Mouse (Mus musculus): ENCODE data around the gene Slc35f1. TPM values are rescaled to one million over a fixed set of nuclear protein-coding genes. Genes with fewer than 3 reads are reported as not detected.
A peak's percentile ranks its signal among the peaks of the same experiment; 100 is the strongest.

Slc35f1 gene
- total and polyA plus RNA-seq, 3 experiments: 0.57 to 0.80 (median 0.73) TPM

DNA sequence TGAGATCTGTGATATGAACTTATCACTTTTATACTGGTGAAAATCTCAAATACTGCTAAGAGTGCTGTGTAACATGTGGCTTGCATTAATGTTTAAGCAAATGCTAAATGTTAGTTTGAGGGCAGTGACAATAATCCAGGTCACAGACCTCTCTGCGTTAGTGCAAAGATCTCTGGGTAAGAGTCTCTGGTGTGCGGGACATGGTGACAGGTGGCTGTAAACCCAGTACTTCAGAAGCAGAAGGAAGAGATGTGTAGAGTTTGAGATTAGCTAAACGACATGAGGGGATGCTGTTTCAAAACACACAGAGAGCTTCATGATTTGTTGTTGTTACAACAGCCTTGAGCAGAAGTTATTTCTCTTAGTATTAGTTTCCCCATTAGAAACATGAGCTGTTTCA, 406.1 kb downstream of the Slc35f1 start:
- Histone ChIP-seq H3K36me3 (ENCODE audit: control insufficient read depth, insufficient read depth, low read length) (no peaks in the 10 kb centered on the region), H3K27me3 (ENCODE audit: control insufficient read depth, insufficient read depth, low read length) (no peaks in the 10 kb centered on the region), H3K4me3 (no peak overlapping the region), H3K4me1 (ENCODE audit: control insufficient read depth, insufficient read depth, low read length) (peaks cover 2% of the 10 kb centered on the region), H3K27ac (no peak overlapping the region), H3K9ac (ENCODE audit: low read depth, low read length) (no peak overlapping the region), H3K79me2 (replicated peaks; ENCODE audit: control insufficient read depth, insufficient read depth, low read length) (no peaks in the 10 kb centered on the region)
- intact Hi-C loops (cut with DNase I): no loop called here
- DNase-seq: no peak
- TF ChIP-seq POLR2A (IDR thresholded peaks at IDR 0.05; ENCODE audit: insufficient read depth, low read depth, low read length): no peak
- no peak for TF ChIP-seq EP300 (IDR thresholded peaks at IDR 0.05; ENCODE audit: insufficient read depth, low read depth, low read length)
- no peak for TF ChIP-seq CTCF (IDR thresholded peaks at IDR 0.05)
- 68% methylated on average over 3 of the region's 3 CpGs for WGBS

DNA sequence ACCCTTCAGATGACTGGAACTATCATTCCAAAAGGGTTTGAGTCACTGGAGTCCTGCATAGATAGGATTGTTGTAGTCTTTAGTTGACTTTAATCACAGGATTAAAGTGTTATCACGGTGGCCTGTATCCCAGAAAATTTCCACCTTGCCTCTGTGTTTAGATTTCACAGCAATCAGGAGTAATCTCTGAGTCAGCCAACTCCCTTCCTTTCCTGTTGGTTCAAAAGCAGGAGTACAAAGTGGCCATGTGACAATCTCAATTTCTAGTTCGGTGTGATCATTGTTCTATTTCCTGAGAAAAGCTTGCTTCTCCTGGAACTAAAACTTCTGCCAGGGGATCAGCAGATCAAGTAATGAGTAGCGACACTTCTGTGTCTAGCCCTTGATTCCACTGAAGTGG, 410.5 kb downstream of the Slc35f1 start:
- H3K9ac ChIP-seq (ENCODE audit: low read depth, low read length): no peak overlapping the region
- H3K79me2 ChIP-seq (replicated peaks; ENCODE audit: control insufficient read depth, insufficient read depth, low read length): no peaks in the 10 kb centered on the region
- H3K27ac ChIP-seq: peak overlapping the region; percentile 21; the same call in 1 of the 2 replicates
- no peak for TF ChIP-seq EP300 (IDR thresholded peaks at IDR 0.05; ENCODE audit: insufficient read depth, low read depth, low read length)
- TF ChIP-seq POLR2A (IDR thresholded peaks at IDR 0.05; ENCODE audit: insufficient read depth, low read depth, low read length): no peak
- no peak for TF ChIP-seq CTCF (IDR thresholded peaks at IDR 0.05)
- peaks cover 3% of the 10 kb centered on the region for H3K4me1 ChIP-seq (ENCODE audit: control insufficient read depth, insufficient read depth, low read length)
- DNase-seq: no peak
- H3K36me3 ChIP-seq (ENCODE audit: control insufficient read depth, insufficient read depth, low read length): no peaks in the 10 kb centered on the region
- 30% methylated on average over 3 of the region's 3 CpGs for WGBS
- H3K27me3 ChIP-seq (ENCODE audit: control insufficient read depth, insufficient read depth, low read length): no peaks in the 10 kb centered on the region
- intact Hi-C loops (cut with DNase I): no loop called here
- no peak overlapping the region for H3K4me3 ChIP-seq

DNA sequence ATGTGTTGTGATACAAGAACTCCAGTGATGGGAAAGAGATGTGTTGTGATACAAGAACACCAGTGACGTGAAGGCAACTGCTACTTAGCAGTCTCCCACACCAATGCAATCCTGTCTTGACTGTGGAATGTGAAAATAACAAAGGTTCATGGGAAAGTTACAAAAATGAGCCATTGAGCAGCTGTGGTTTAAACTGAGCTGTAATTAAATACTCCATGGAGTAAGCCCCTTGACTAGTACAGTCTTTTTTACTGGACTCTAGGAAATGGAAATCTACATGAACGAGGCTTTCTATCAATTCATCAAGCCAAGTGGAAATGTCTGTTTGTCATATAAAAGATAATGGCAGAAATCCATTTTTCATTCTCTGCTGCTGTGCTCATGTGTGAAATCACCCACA, 411.1 kb downstream of the Slc35f1 start:
- H3K27ac ChIP-seq: peak overlapping the region; percentile 10; the same call in 1 of the 2 replicates

DNA sequence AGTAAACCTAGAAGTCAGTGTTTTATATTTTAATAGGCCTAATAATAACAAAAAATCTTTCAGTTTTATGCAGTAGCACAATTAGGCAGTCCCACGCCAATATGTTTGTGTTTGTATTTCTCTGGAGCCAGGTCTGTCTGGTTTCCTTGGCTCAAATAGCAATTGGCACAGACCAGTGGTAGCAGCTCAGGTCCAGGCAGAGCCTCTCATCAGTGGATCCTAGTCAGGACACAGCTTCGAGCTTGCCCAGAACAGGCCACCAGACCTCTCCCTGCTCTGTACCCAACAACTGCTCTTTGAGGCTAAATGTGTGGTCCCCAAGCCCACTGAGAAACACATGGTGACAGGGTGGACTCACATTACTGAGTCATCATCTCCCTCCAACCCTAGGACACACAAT, 412.1 kb downstream of the Slc35f1 start:
- intact Hi-C loops (cut with DNase I): no loop called here
- no peaks in the 10 kb centered on the region for H3K79me2 ChIP-seq (replicated peaks; ENCODE audit: control insufficient read depth, insufficient read depth, low read length)
- no peak overlapping the region for H3K4me3 ChIP-seq
- H3K36me3 ChIP-seq (ENCODE audit: control insufficient read depth, insufficient read depth, low read length): no peaks in the 10 kb centered on the region
- peaks cover 3% of the 10 kb centered on the region for H3K4me1 ChIP-seq (ENCODE audit: control insufficient read depth, insufficient read depth, low read length)
- DNase-seq: peak in 1 of 2 experiments; percentile 7
- no peaks in the 10 kb centered on the region for H3K27me3 ChIP-seq (ENCODE audit: control insufficient read depth, insufficient read depth, low read length)
- H3K27ac ChIP-seq: no peak overlapping the region
- H3K9ac ChIP-seq (ENCODE audit: low read depth, low read length): no peak overlapping the region
- TF ChIP-seq CTCF (IDR thresholded peaks at IDR 0.05) (no peak), POLR2A (IDR thresholded peaks at IDR 0.05; ENCODE audit: insufficient read depth, low read depth, low read length) (no peak), EP300 (IDR thresholded peaks at IDR 0.05; ENCODE audit: insufficient read depth, low read depth, low read length) (no peak)
- 44% methylated on average over 2 of the region's 2 CpGs for WGBS

More for the DNA sequence above, 411.1 kb downstream of the Slc35f1 start:
- no peaks in the 10 kb centered on the region for H3K79me2 ChIP-seq (replicated peaks; ENCODE audit: control insufficient read depth, insufficient read depth, low read length)
- no peak overlapping the region for H3K4me3 ChIP-seq
- 54% methylated on average over 2 of the region's 2 CpGs for WGBS
- H3K36me3 ChIP-seq (ENCODE audit: control insufficient read depth, insufficient read depth, low read length): no peaks in the 10 kb centered on the region
- no peaks in the 10 kb centered on the region for H3K27me3 ChIP-seq (ENCODE audit: control insufficient read depth, insufficient read depth, low read length)
- H3K4me1 ChIP-seq (ENCODE audit: control insufficient read depth, insufficient read depth, low read length): peaks cover 3% of the 10 kb centered on the region
- no peak overlapping the region for H3K9ac ChIP-seq (ENCODE audit: low read depth, low read length)
- DNase-seq: no peak
- intact Hi-C loops (cut with DNase I): no loop called here
- no peak for TF ChIP-seq POLR2A (IDR thresholded peaks at IDR 0.05; ENCODE audit: insufficient read depth, low read depth, low read length)
- no peak for TF ChIP-seq EP300 (IDR thresholded peaks at IDR 0.05; ENCODE audit: insufficient read depth, low read depth, low read length)
- TF ChIP-seq CTCF (IDR thresholded peaks at IDR 0.05): no peak

DNA sequence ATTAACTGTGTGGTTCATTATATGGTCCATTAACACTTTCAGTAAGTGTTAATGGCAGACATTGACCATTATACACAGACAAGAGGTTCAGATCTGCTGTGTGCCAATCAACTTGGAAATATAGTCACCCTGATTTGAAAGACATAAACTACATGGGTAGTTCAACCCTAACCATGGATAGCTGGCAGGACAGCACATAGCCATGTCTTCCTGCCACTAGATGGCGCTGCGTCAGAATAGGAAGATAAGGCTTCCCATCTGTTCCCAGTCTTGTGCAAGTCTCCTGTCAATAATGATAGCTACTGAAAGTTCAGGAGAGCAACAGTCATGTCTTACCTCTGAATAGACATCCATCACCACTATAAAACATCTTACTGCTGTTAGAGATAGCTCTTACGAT, 424.7 kb downstream of the Slc35f1 start:
- peak overlapping the region; percentile 2; the same call in 1 of the 2 replicates for H3K27ac ChIP-seq
- DNase-seq: peak; percentile 55 to 74
- no peaks in the 10 kb centered on the region for H3K4me1 ChIP-seq (ENCODE audit: control insufficient read depth, insufficient read depth, low read length)
- intact Hi-C loops (cut with DNase I): loop anchor here (1.0 to 2.0 kb wide), 3 partner anchors 190 to 413 kb away; no protein-coding TSS in a partner anchor
- 24% methylated on average over 3 of the region's 3 CpGs for WGBS
- no peaks in the 10 kb centered on the region for H3K27me3 ChIP-seq (ENCODE audit: control insufficient read depth, insufficient read depth, low read length)
- H3K36me3 ChIP-seq (ENCODE audit: control insufficient read depth, insufficient read depth, low read length): no peaks in the 10 kb centered on the region
- TF ChIP-seq EP300 (IDR thresholded peaks at IDR 0.05; ENCODE audit: insufficient read depth, low read depth, low read length): no peak
- no peak for TF ChIP-seq POLR2A (IDR thresholded peaks at IDR 0.05; ENCODE audit: insufficient read depth, low read depth, low read length)
- TF ChIP-seq CTCF (IDR thresholded peaks at IDR 0.05): peak; percentile 95
- H3K9ac ChIP-seq (ENCODE audit: low read depth, low read length): no peak overlapping the region
- no peaks in the 10 kb centered on the region for H3K79me2 ChIP-seq (replicated peaks; ENCODE audit: control insufficient read depth, insufficient read depth, low read length)
- H3K4me3 ChIP-seq: no peak overlapping the region

DNA sequence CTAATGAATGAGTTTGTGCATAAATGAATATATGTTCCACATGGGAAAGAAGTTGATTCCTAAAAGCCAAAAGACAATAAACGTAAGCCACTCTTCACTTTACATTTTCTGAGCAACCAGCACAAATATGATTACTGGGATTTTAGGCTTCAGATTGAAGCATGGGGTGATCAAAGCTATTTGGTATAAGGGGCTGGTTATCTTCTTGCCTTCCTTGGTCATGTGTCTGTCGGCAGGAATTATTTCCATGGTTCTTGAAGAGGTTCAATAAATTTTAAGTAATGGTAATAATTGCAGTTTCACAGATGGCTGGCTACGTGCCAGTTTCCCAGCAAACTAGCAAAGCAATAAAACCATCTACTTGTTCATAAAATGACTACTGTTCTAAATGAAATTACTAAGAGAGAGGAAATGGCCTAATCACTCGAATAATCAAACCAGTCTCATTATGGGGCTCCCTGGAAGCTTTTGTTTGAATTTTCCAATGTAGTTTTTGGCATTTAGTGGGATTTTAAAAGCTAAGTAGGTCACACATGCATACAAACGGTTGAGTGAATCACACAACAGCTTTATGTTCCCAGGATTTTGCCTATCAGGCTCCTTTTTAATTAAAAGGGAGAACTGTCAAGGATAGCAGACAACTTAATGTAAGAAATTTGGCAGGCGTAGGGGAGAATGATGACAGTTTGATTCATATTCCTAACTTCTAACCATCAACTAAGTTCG, 425.5 kb downstream of the Slc35f1 start:
- TF ChIP-seq CTCF (IDR thresholded peaks at IDR 0.05) (no peak), POLR2A (IDR thresholded peaks at IDR 0.05; ENCODE audit: insufficient read depth, low read depth, low read length) (no peak), EP300 (IDR thresholded peaks at IDR 0.05; ENCODE audit: insufficient read depth, low read depth, low read length) (no peak)
- 72% methylated on average over 7 of the region's 7 CpGs for WGBS
- DNase-seq: no peak

More for the DNA sequence above, 425.5 kb downstream of the Slc35f1 start:
- H3K9ac ChIP-seq (ENCODE audit: low read depth, low read length): no peak overlapping the region
- no peaks in the 10 kb centered on the region for H3K27me3 ChIP-seq (ENCODE audit: control insufficient read depth, insufficient read depth, low read length)
- intact Hi-C loops (cut with DNase I): loop anchor here (1.0 to 2.0 kb wide), 3 partner anchors 189 to 412 kb away; no protein-coding TSS in a partner anchor
- H3K4me3 ChIP-seq: no peak overlapping the region
- H3K79me2 ChIP-seq (replicated peaks; ENCODE audit: control insufficient read depth, insufficient read depth, low read length): no peaks in the 10 kb centered on the region
- no peak overlapping the region for H3K27ac ChIP-seq
- no peaks in the 10 kb centered on the region for H3K4me1 ChIP-seq (ENCODE audit: control insufficient read depth, insufficient read depth, low read length)
- no peaks in the 10 kb centered on the region for H3K36me3 ChIP-seq (ENCODE audit: control insufficient read depth, insufficient read depth, low read length)

All from heart, adult 2 months (tissue).